Mouse (Mus musculus): Measurements from ENCODE around the gene Ffar3. TPM values are rescaled to one million over a fixed set of nuclear protein-coding genes. Genes with fewer than 3 reads are reported as not detected.

The Ffar3 gene
- not detected in 2 replicates for polyA plus RNA-seq (2014; fragmentation: Nextera tagmentation; extraction: Ambion mirVana)

DNA sequence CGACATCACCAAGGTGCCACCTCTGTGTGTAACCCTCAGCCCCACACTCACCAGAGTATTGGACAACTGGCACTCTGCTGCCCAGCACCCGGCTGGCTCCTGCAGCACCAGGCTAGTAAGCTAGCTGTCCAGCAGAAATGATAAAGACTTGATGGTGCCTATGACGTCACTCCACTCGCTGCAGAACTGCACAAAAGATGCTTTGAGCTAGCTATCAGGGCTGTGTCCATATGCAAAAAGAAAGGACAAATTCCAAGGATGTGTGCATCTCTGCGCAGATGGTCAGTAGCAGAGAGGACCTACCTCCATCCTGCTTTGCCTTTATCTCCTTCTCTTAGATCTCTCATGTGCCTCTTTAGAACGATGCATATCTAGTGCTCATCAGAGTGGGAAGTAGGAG lies at the start of gene Ffar3:
Gene Ffar3, minus strand, starts transcription at position 101 of the 400 bp plus-strand sequence.
- Histone ChIP-seq H3K36me3 (ENCODE audit: control insufficient read depth, insufficient read depth, low read length) (no peaks in the 10 kb centered on the region), H3K4me3 (ENCODE audit: low read depth, low read length) (no peak within 1 kb of the TSS), H3K4me2 (no peak within 1 kb of the TSS), H3K4me1 (replicated peaks; ENCODE audit: control insufficient read depth, insufficient read depth, low read length) (peaks cover 3% of the 10 kb centered on the region; the same call in 1 of the 2 replicates), H3K9ac (ENCODE audit: low read depth, low read length) (no peak within 1 kb of the TSS), H3K27ac (ENCODE audit: low read depth, low read length) (no peak within 1 kb of the TSS), H3K27me3 (replicated peaks; ENCODE audit: control insufficient read depth, insufficient read depth, low read length) (no peaks in the 10 kb centered on the region), H3K9me3 (ENCODE audit: control insufficient read depth, low read length) (no peaks in the 10 kb centered on the region)
- 69% methylated on average over 6 of the region's 6 CpGs for WGBS
- ATAC-seq (replicated peaks; ENCODE audit: low FRiP score) (no peak), DNase-seq (ENCODE audit: low spot score) (no peak)

GRCm38 (mm10) chr7:30904042-30904441 lies 48.1 kb upstream of the Ffar3 start:
- 37% methylated on average over 4 of the region's 4 CpGs for WGBS
- H3K36me3 ChIP-seq (ENCODE audit: control insufficient read depth, insufficient read depth, low read length), result no peaks in the 10 kb centered on the region
- no peak overlapping the region for H3K27ac ChIP-seq (ENCODE audit: low read depth, low read length)
- no peak overlapping the region for H3K4me3 ChIP-seq (ENCODE audit: low read depth, low read length)
- H3K4me1 ChIP-seq (replicated peaks; ENCODE audit: control insufficient read depth, insufficient read depth, low read length), result peaks cover 3% of the 10 kb centered on the region; the same call in 1 of the 2 replicates
- peaks cover 4% of the 10 kb centered on the region; the same call in 1 of the 2 replicates for H3K27me3 ChIP-seq (replicated peaks; ENCODE audit: control insufficient read depth, insufficient read depth, low read length)
- DNase-seq (ENCODE audit: low spot score) (no peak), ATAC-seq (replicated peaks; ENCODE audit: low FRiP score) (no peak)
- H3K9ac ChIP-seq (ENCODE audit: low read depth, low read length), result no peak overlapping the region
- no peak overlapping the region for H3K4me2 ChIP-seq
- H3K9me3 ChIP-seq (ENCODE audit: control insufficient read depth, low read length), result no peaks in the 10 kb centered on the region

DNA sequence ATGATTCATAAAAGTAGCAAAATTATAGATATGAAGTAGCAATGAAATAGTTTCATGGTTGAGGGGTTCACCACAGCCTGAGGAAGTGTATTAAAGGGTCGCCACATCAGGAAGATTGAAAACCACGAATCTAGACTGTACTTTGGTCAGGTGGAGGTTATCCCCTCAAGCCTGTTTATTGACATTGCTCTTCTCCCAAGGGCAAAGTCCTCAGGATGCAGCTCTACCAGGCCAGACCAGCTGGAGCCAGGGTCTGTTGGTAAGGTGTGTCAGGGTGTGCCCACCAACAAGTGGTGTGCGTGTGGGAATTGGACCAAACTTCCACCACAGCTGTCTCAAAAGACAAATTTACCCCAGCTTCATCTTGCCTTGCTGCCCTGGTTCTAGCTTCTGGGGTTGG lies 39.2 kb upstream of the Ffar3 start:
- no peaks in the 10 kb centered on the region for H3K36me3 ChIP-seq (ENCODE audit: control insufficient read depth, insufficient read depth, low read length)
- H3K4me2 ChIP-seq, result no peak overlapping the region
- H3K27me3 ChIP-seq (replicated peaks; ENCODE audit: control insufficient read depth, insufficient read depth, low read length), result no peaks in the 10 kb centered on the region
- ATAC-seq (replicated peaks; ENCODE audit: low FRiP score), result no peak
- no peak overlapping the region for H3K27ac ChIP-seq (ENCODE audit: low read depth, low read length)
- no peaks in the 10 kb centered on the region for H3K9me3 ChIP-seq (ENCODE audit: control insufficient read depth, low read length)
- DNase-seq (ENCODE audit: low spot score), result no peak
- WGBS, result 72% methylated on average over 3 of the region's 3 CpGs
- H3K9ac ChIP-seq (ENCODE audit: low read depth, low read length), result no peak overlapping the region
- H3K4me3 ChIP-seq (ENCODE audit: low read depth, low read length), result no peak overlapping the region
- no peaks in the 10 kb centered on the region for H3K4me1 ChIP-seq (replicated peaks; ENCODE audit: control insufficient read depth, insufficient read depth, low read length)

GRCm38 (mm10) chr7:30892515-30892914 lies 36.5 kb upstream of the Ffar3 start:
- no peak overlapping the region for H3K4me2 ChIP-seq
- DNase-seq (ENCODE audit: low spot score), result no peak
- no peak for ATAC-seq (replicated peaks; ENCODE audit: low FRiP score)
- H3K27ac ChIP-seq (ENCODE audit: low read depth, low read length), result no peak overlapping the region
- H3K9me3 ChIP-seq (ENCODE audit: control insufficient read depth, low read length), result no peaks in the 10 kb centered on the region
- 55% methylated on average over 3 of the region's 3 CpGs for WGBS
- no peaks in the 10 kb centered on the region for H3K36me3 ChIP-seq (ENCODE audit: control insufficient read depth, insufficient read depth, low read length)
- no peak overlapping the region for H3K4me3 ChIP-seq (ENCODE audit: low read depth, low read length)
- no peaks in the 10 kb centered on the region for H3K4me1 ChIP-seq (replicated peaks; ENCODE audit: control insufficient read depth, insufficient read depth, low read length)
- H3K9ac ChIP-seq (ENCODE audit: low read depth, low read length), result no peak overlapping the region
- H3K27me3 ChIP-seq (replicated peaks; ENCODE audit: control insufficient read depth, insufficient read depth, low read length), result no peaks in the 10 kb centered on the region

DNA sequence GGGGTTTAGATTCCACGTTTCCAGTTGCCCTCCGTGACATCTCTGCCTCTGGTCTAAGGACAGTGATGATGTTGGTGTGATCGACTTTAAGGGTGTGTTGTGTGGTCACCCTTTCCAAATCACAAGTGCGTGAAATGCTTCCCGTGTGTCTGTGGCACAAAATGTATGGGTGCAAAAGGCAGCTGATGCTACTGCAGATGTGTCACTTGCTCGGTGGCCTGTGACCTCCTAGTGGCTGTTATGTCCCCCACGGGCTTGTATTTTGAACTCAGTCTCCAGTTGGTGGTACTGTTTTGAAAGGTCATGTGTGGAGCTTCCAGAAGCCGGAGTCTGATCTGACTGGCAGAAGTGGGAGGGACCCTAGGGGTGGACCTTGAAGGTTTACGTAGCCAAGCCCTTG lies 35.8 kb upstream of the Ffar3 start:
- H3K9me3 ChIP-seq (ENCODE audit: control insufficient read depth, low read length), result no peaks in the 10 kb centered on the region
- no peaks in the 10 kb centered on the region for H3K27me3 ChIP-seq (replicated peaks; ENCODE audit: control insufficient read depth, insufficient read depth, low read length)
- no peak for DNase-seq (ENCODE audit: low spot score)
- no peak for ATAC-seq (replicated peaks; ENCODE audit: low FRiP score)
- H3K9ac ChIP-seq (ENCODE audit: low read depth, low read length), result no peak overlapping the region
- no peaks in the 10 kb centered on the region for H3K4me1 ChIP-seq (replicated peaks; ENCODE audit: control insufficient read depth, insufficient read depth, low read length)
- no peak overlapping the region for H3K4me3 ChIP-seq (ENCODE audit: low read depth, low read length)
- WGBS, result 82% methylated on average over 9 of the region's 9 CpGs
- H3K36me3 ChIP-seq (ENCODE audit: control insufficient read depth, insufficient read depth, low read length), result no peaks in the 10 kb centered on the region
- no peak overlapping the region for H3K4me2 ChIP-seq
- no peak overlapping the region for H3K27ac ChIP-seq (ENCODE audit: low read depth, low read length)

GRCm38 (mm10) chr7:30890681-30891080 lies 34.7 kb upstream of the Ffar3 start:
- H3K9ac ChIP-seq (ENCODE audit: low read depth, low read length), result no peak overlapping the region
- H3K9me3 ChIP-seq (ENCODE audit: control insufficient read depth, low read length), result no peaks in the 10 kb centered on the region
- no peak overlapping the region for H3K4me2 ChIP-seq
- H3K4me3 ChIP-seq (ENCODE audit: low read depth, low read length), result no peak overlapping the region
- H3K4me1 ChIP-seq (replicated peaks; ENCODE audit: control insufficient read depth, insufficient read depth, low read length), result no peaks in the 10 kb centered on the region
- H3K27ac ChIP-seq (ENCODE audit: low read depth, low read length), result no peak overlapping the region
- no peaks in the 10 kb centered on the region for H3K27me3 ChIP-seq (replicated peaks; ENCODE audit: control insufficient read depth, insufficient read depth, low read length)
- WGBS, result 49% methylated on average over 2 of the region's 2 CpGs
- no peak for DNase-seq (ENCODE audit: low spot score)
- no peaks in the 10 kb centered on the region for H3K36me3 ChIP-seq (ENCODE audit: control insufficient read depth, insufficient read depth, low read length)
- ATAC-seq (replicated peaks; ENCODE audit: low FRiP score), result no peak

- Histone ChIP-seq H3K4me3 (ENCODE audit: low read depth, low read length) (no peak overlapping the region), H3K4me1 (replicated peaks; ENCODE audit: control insufficient read depth, insufficient read depth, low read length) (no peaks in the 10 kb centered on the region), H3K9ac (ENCODE audit: low read depth, low read length) (no peak overlapping the region), H3K9me3 (ENCODE audit: control insufficient read depth, low read length) (no peaks in the 10 kb centered on the region), H3K4me2 (no peak overlapping the region), H3K27ac (ENCODE audit: low read depth, low read length) (no peak overlapping the region), H3K36me3 (ENCODE audit: control insufficient read depth, insufficient read depth, low read length) (no peaks in the 10 kb centered on the region), H3K27me3 (replicated peaks; ENCODE audit: control insufficient read depth, insufficient read depth, low read length) (no peaks in the 10 kb centered on the region)
- no peak for ATAC-seq (replicated peaks; ENCODE audit: low FRiP score)
- WGBS, result 82% methylated on average over 7 of the region's 7 CpGs
- no peak for DNase-seq (ENCODE audit: low spot score)
Observed at GRCm38 (mm10) chr7:30888786-30889185, 32.8 kb upstream of the Ffar3 start.

GRCm38 (mm10) chr7:30887568-30888188 lies 31.7 kb upstream of the Ffar3 start:
- no peak overlapping the region for H3K27ac ChIP-seq (ENCODE audit: low read depth, low read length)
- WGBS, result 76% methylated on average over 14 of the region's 14 CpGs

GRCm38 (mm10) chr7:30886852-30887251 lies 30.9 kb upstream of the Ffar3 start:
- Histone ChIP-seq H3K36me3 (ENCODE audit: control insufficient read depth, insufficient read depth, low read length) (no peaks in the 10 kb centered on the region), H3K27ac (ENCODE audit: low read depth, low read length) (no peak overlapping the region), H3K4me3 (ENCODE audit: low read depth, low read length) (no peak overlapping the region), H3K9ac (ENCODE audit: low read depth, low read length) (no peak overlapping the region), H3K9me3 (ENCODE audit: control insufficient read depth, low read length) (no peaks in the 10 kb centered on the region), H3K27me3 (replicated peaks; ENCODE audit: control insufficient read depth, insufficient read depth, low read length) (no peaks in the 10 kb centered on the region), H3K4me1 (replicated peaks; ENCODE audit: control insufficient read depth, insufficient read depth, low read length) (no peaks in the 10 kb centered on the region), H3K4me2 (no peak overlapping the region)
- no peak for DNase-seq (ENCODE audit: low spot score)
- no peak for ATAC-seq (replicated peaks; ENCODE audit: low FRiP score)
- WGBS, result 84% methylated on average over 4 of the region's 4 CpGs

More at GRCm38 (mm10) chr7:30887568-30888188, 31.7 kb upstream of the Ffar3 start:
- H3K9me3 ChIP-seq (ENCODE audit: control insufficient read depth, low read length), result no peaks in the 10 kb centered on the region
- ATAC-seq (replicated peaks; ENCODE audit: low FRiP score) (no peak), DNase-seq (ENCODE audit: low spot score) (no peak)
- H3K4me1 ChIP-seq (replicated peaks; ENCODE audit: control insufficient read depth, insufficient read depth, low read length), result no peaks in the 10 kb centered on the region
- no peak overlapping the region for H3K4me3 ChIP-seq (ENCODE audit: low read depth, low read length)
- no peak overlapping the region for H3K9ac ChIP-seq (ENCODE audit: low read depth, low read length)
- no peak overlapping the region for H3K4me2 ChIP-seq
- H3K27me3 ChIP-seq (replicated peaks; ENCODE audit: control insufficient read depth, insufficient read depth, low read length), result no peaks in the 10 kb centered on the region
- H3K36me3 ChIP-seq (ENCODE audit: control insufficient read depth, insufficient read depth, low read length), result no peaks in the 10 kb centered on the region

All from liver, embryonic 11.5 days (tissue).